Mouse (Mus musculus) forebrain, embryonic 14.5 days (tissue): Measurements from ENCODE around the gene Foxn3. TPM values are rescaled to one million over a fixed set of nuclear protein-coding genes. Genes with fewer than 3 reads are reported as not detected.

Experiments
- ATAC-seq: fragments of 200-750 bp; cut with Nextera tagmentation; 2 replicates; pipeline ENCODE4 v1.8.0; 2017; ENCODE audit warnings: mild to moderate bottlenecking, moderate library complexity
- DNase-seq: peaks from one replicate; pipeline ENCODE4 v3.0.0-alpha.2; 2015; ENCODE audit warnings: low spot score
- H3K27ac ChIP-seq: fragments of 300-500 bp; sonication (generic); 2 replicates; pipeline ENCODE4 v1.5.1; 2014; ENCODE audit warnings: low read depth, mild to moderate bottlenecking, control low read depth, low read length, moderate library complexity
- H3K27me3 ChIP-seq: fragments of 300-500 bp; sonication (generic); replicated peaks from 2 replicates; pipeline ENCODE4 v1.6.1; 2014; ENCODE audit warnings: low read length, control low read depth, mixed read lengths; ENCODE audit not compliant: control insufficient read depth, insufficient read depth
- H3K36me3 ChIP-seq: fragments of 300-500 bp; sonication (generic); 2 replicates; pipeline ENCODE4 v1.6.1; 2014; ENCODE audit warnings: low read length, control low read depth; ENCODE audit not compliant: control insufficient read depth, insufficient read depth
- H3K4me1 ChIP-seq: fragments of 300-500 bp; sonication (generic); 2 replicates; pipeline ENCODE4 v1.6.1; 2014; ENCODE audit warnings: antibody characterized with exemption, low read length, control low read depth; ENCODE audit not compliant: control insufficient read depth, insufficient read depth
- H3K4me2 ChIP-seq: fragments of 300-500 bp; sonication (generic); 2 replicates; pipeline ENCODE4 v1.6.1; 2014; ENCODE audit warnings: mild to moderate bottlenecking, control low read depth, low read length
- H3K4me3 ChIP-seq: fragments of 300-500 bp; sonication (generic); 2 replicates; pipeline ENCODE4 v1.5.1; 2014; ENCODE audit warnings: low read depth, low read length, control low read depth
- H3K9ac ChIP-seq: fragments of 300-500 bp; sonication (generic); 2 replicates; pipeline ENCODE4 v1.6.1; 2014; ENCODE audit warnings: mild to moderate bottlenecking, low read length, control low read depth, moderate library complexity
- H3K9me3 ChIP-seq: fragments of 300-500 bp; sonication (generic); replicated peaks from 2 replicates; pipeline ENCODE4 v1.6.1; 2016; ENCODE audit warnings: low read length, control low read depth, mixed read lengths; ENCODE audit not compliant: control insufficient read depth
- WGBS: fragments of 180-500 bp; shearing (Covaris S2); extraction: QIAGEN DNeasy Blood & Tissue Kit; methylation state at CpG from one replicate; pipeline ENCODE4 v1.1.7; 2014; 5-methylcytosine and 5-hydroxymethylcytosine counted together
- polyA plus RNA-seq: library from polyadenylated mRNA; unstranded; fragments of >200 nt; fragmentation: Nextera tagmentation; extraction: Ambion mirVana; gene quantifications from 2 replicates; pipeline ENCODE4 v1.2.1, GENCODE M21; 2014

Foxn3 gene
- polyA plus RNA-seq, 1 experiment from 2014 or later = 61.6 TPM

DNA sequence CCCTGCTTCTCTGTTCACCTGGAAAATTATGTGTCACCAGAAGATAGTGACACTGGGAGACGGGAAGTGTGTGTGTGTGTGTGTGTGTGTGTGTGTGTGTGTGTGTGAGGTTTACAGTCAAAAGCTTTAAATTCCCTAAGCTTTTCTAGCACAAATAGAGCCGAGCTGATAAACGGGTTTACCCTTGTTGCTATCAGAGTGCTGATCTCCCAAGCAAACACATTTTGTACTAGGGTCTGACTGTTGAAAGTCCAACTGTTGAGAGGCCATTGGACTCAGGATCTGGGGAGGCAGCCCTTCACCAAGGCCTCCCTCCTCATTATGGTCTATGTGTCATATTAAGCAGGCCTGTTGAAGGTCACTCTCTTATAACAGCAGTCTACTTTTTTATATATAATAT, 123.4 kb downstream of the Foxn3 start:
- no peak overlapping the region for H3K4me2 ChIP-seq
- no peaks in the 10 kb centered on the region for H3K9me3 ChIP-seq
- H3K9ac ChIP-seq = no peak overlapping the region
- DNase-seq = no peak
- 79% methylated on average over 3 of the region's 3 CpGs for WGBS
- no peaks in the 10 kb centered on the region for H3K27me3 ChIP-seq
- ATAC-seq = no peak
- no peak overlapping the region for H3K27ac ChIP-seq
- no peaks in the 10 kb centered on the region for H3K36me3 ChIP-seq
- no peaks in the 10 kb centered on the region for H3K4me1 ChIP-seq
- H3K4me3 ChIP-seq = no peak overlapping the region

DNA sequence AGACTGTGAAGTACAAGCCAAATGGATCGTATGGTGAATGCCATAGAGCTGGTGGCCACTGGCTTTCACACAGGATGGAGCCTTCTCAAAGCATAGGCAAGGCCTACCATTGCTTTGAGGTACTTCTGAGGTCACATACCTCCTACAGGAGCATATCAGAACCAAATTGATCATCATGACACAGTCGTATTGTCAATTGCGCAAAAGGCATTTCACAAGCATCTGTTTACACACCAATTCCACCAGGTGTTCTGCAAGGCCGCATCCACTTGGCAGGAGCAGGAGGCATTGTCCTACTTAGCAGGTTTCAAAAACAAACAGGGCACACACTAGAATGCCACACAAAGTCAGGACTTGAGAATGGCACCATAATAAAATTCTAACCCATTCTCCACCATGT, 128.2 kb downstream of the Foxn3 start:
- H3K4me1 ChIP-seq = no peaks in the 10 kb centered on the region
- no peaks in the 10 kb centered on the region for H3K36me3 ChIP-seq
- H3K4me3 ChIP-seq = no peak overlapping the region
- 96% methylated on average over 4 of the region's 4 CpGs for WGBS
- H3K9ac ChIP-seq = no peak overlapping the region
- no peaks in the 10 kb centered on the region for H3K9me3 ChIP-seq
- H3K27ac ChIP-seq = no peak overlapping the region
- H3K4me2 ChIP-seq = no peak overlapping the region
- no peaks in the 10 kb centered on the region for H3K27me3 ChIP-seq
- ATAC-seq (no peak), DNase-seq (no peak)

GRCm38 (mm10) chr12:99433402-99433801, 130.0 kb downstream of the Foxn3 start:
- no peak overlapping the region for H3K9ac ChIP-seq
- H3K4me3 ChIP-seq = no peak overlapping the region
- H3K36me3 ChIP-seq = no peaks in the 10 kb centered on the region
- ATAC-seq = no peak
- H3K27ac ChIP-seq = no peak overlapping the region
- no peaks in the 10 kb centered on the region for H3K27me3 ChIP-seq
- 92% methylated on average over 5 of the region's 5 CpGs for WGBS
- H3K4me2 ChIP-seq = no peak overlapping the region
- DNase-seq = no peak
- no peaks in the 10 kb centered on the region for H3K4me1 ChIP-seq
- no peaks in the 10 kb centered on the region for H3K9me3 ChIP-seq

GRCm38 (mm10) chr12:99431541-99431940, 131.8 kb downstream of the Foxn3 start:
- Histone ChIP-seq H3K27ac (no peak overlapping the region), H3K36me3 (no peaks in the 10 kb centered on the region), H3K4me1 (no peaks in the 10 kb centered on the region), H3K9me3 (no peaks in the 10 kb centered on the region), H3K9ac (no peak overlapping the region), H3K4me2 (no peak overlapping the region), H3K4me3 (no peak overlapping the region), H3K27me3 (no peaks in the 10 kb centered on the region)
- no peak for DNase-seq
- 69% methylated on average over 6 of the region's 6 CpGs for WGBS
- no peak for ATAC-seq

GRCm38 (mm10) chr12:99430992-99431391, 132.4 kb downstream of the Foxn3 start:
- no peaks in the 10 kb centered on the region for H3K27me3 ChIP-seq
- no peaks in the 10 kb centered on the region for H3K4me1 ChIP-seq
- DNase-seq (no peak), ATAC-seq (no peak)
- no peaks in the 10 kb centered on the region for H3K9me3 ChIP-seq
- H3K27ac ChIP-seq = no peak overlapping the region
- H3K36me3 ChIP-seq = no peaks in the 10 kb centered on the region
- no peak overlapping the region for H3K9ac ChIP-seq
- H3K4me3 ChIP-seq = no peak overlapping the region
- no peak overlapping the region for H3K4me2 ChIP-seq
- WGBS = 97% methylated on average over 3 of the region's 3 CpGs

DNA sequence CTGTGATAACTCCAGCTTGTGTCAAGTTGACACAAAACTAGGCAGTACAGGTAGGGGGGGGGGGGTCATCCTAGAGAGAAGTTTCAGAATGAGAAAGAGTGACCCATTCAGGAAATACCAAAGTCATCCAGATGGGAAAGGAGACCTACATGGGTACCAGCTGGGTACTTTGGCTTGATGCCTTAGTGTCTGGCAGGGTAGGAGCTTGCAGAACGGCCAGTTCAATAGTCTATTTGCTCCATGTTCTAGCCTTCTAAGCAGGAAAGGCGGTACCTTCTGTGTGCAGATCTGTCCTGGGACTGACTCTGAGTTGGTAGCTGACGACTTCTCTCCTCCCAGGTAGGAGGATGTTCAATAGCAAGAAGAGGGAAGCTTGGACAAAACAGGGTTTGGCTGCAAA, 134.3 kb downstream of the Foxn3 start:
- H3K4me3 ChIP-seq = no peak overlapping the region
- H3K36me3 ChIP-seq = 0 out of 2 replicates have a peak, but pooled peaks cover 4% of the 10 kb centered on the region
- DNase-seq (no peak), ATAC-seq (no peak)
- WGBS = 89% methylated on average over 3 of the region's 3 CpGs
- no peaks in the 10 kb centered on the region for H3K27me3 ChIP-seq
- no peak overlapping the region for H3K27ac ChIP-seq
- no peak overlapping the region for H3K4me2 ChIP-seq
- H3K9ac ChIP-seq = no peak overlapping the region
- no peaks in the 10 kb centered on the region for H3K9me3 ChIP-seq
- H3K4me1 ChIP-seq = no peaks in the 10 kb centered on the region

GRCm38 (mm10) chr12:99426207-99426916, 137.0 kb downstream of the Foxn3 start:
- ATAC-seq (no peak), DNase-seq (no peak)
- H3K4me2 ChIP-seq = no peak overlapping the region
- whole genome bisulfite sequencing = 75% methylated on average over 14 of the region's 14 CpGs
- H3K27me3 ChIP-seq = no peaks in the 10 kb centered on the region
- 0 out of 2 replicates have a peak, but pooled peaks cover 4% of the 10 kb centered on the region for H3K36me3 ChIP-seq
- no peaks in the 10 kb centered on the region for H3K9me3 ChIP-seq
- no peak overlapping the region for H3K27ac ChIP-seq
- H3K9ac ChIP-seq = no peak overlapping the region
- no peak overlapping the region for H3K4me3 ChIP-seq
- no peaks in the 10 kb centered on the region for H3K4me1 ChIP-seq

DNA sequence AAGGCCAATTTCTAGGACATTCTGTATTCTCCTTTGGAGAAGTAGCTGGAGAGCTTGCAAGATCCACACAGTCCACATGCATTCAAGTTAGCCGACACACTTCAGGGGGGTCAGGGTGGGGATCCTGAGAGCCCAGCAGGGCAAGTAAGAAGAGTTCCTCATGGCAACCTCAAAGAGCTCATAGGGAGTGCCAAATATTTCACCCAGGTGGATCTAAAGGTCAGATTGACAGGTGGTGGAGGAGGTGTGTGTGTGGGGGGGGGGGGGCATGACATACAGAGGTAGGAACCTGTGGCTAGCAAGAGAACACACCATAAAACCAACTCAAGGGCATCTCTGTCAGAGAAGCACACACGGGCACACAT, 144.0 kb downstream of the Foxn3 start:
- Histone ChIP-seq H3K9me3 (no peaks in the 10 kb centered on the region), H3K4me1 (no peaks in the 10 kb centered on the region), H3K27me3 (no peaks in the 10 kb centered on the region), H3K36me3 (no peaks in the 10 kb centered on the region), H3K4me3 (no peak overlapping the region), H3K9ac (no peak overlapping the region), H3K27ac (no peak overlapping the region), H3K4me2 (no peak overlapping the region)
- ATAC-seq (no peak), DNase-seq (no peak)
- WGBS = 81% methylated on average over 2 of the region's 2 CpGs

DNA sequence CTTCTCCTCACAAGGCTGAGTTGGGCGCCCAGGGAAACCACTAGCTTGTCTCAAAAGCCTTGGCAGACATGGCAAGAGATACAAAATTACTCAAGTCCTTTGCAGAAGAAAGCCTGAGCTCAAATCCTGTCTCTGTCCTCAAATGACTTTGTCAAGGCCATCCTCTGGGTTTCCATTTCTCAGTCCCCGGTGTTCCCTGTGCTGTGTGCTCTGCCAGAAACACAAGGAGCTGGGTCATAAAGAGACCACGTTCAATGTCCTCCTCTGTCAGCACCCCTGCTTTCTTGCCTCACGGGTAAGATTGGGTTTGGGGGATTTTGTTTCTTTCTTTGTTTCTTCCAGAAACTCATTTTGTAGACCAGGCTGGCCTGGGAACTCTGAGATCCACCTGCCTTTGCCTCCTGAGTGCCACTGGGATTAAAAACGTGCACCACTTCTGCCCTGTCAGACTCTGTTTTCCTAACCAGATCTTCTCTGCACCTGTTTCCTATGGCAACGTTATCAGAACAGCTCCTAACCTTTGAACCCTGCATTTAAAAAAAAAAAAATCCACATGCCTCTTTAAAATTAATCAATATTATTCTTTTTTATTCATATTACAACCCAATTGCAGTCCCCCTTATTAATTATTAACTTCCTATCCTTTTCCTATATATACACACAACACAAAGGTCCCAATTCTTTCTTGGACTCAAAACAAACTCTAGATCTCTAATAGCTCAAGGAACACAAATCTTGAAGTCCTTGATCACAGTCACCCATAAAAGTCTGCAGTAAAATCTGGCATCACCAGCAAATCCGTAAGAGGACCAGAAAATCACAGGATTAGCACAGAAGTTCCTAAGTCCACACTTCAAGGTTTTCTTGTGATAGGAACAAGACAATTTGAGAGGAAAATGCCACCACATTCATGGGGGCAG, 144.6 kb downstream of the Foxn3 start:
- ATAC-seq (no peak), DNase-seq (no peak)
- Histone ChIP-seq H3K4me3 (no peak overlapping the region), H3K4me1 (no peaks in the 10 kb centered on the region), H3K36me3 (no peaks in the 10 kb centered on the region), H3K9ac (no peak overlapping the region), H3K4me2 (no peak overlapping the region), H3K27me3 (no peaks in the 10 kb centered on the region), H3K27ac (no peak overlapping the region), H3K9me3 (no peaks in the 10 kb centered on the region)
- WGBS = 79% methylated on average over 7 of the region's 7 CpGs
